Mouse (Mus musculus): Measurements from ENCODE around the gene Lfng. TPM values are rescaled to one million over a fixed set of nuclear protein-coding genes. Genes with fewer than 3 reads are reported as not detected.

The Lfng gene
- polyA plus RNA-seq, 1 experiment from 2014 or later: 11.4 TPM

GRCm38 (mm10) chr5:140634798-140635722, 27.9 kb downstream of the Lfng start:
- Histone ChIP-seq H3K27me3 (ENCODE audit: control insufficient read depth, insufficient read depth, low read length) (no peaks in the 10 kb centered on the region), H3K4me3 (ENCODE audit: low read depth, low read length) (no peak overlapping the region), H3K27ac (replicated peaks) (no peak overlapping the region), H3K4me2 (replicated peaks; ENCODE audit: low read depth) (no peak overlapping the region), H3K9ac (ENCODE audit: low read length) (no peak overlapping the region), H3K36me3 (ENCODE audit: control insufficient read depth, insufficient read depth, low read length) (peaks cover 19% of the 10 kb centered on the region), H3K9me3 (ENCODE audit: control insufficient read depth, low read length) (no peaks in the 10 kb centered on the region), H3K4me1 (replicated peaks; ENCODE audit: control insufficient read depth, insufficient read depth) (0 out of 2 replicates have a peak, but pooled peaks cover 3% of the 10 kb centered on the region)
- ATAC-seq (ENCODE audit: low FRiP score, low TSS enrichment) (no peak), DNase-seq (ENCODE audit: low spot score) (no peak)
- 93% methylated on average over 26 of the region's 26 CpGs for WGBS
- no peak for TF ChIP-seq CTCF (IDR thresholded peaks at IDR 0.05; ENCODE audit: low read depth)

GRCm38 (mm10) chr5:140636316-140637057, 29.4 kb downstream of the Lfng start:
- Histone ChIP-seq H3K27ac (replicated peaks) (no peak overlapping the region), H3K4me3 (ENCODE audit: low read depth, low read length) (no peak overlapping the region), H3K9ac (ENCODE audit: low read length) (no peak overlapping the region), H3K36me3 (ENCODE audit: control insufficient read depth, insufficient read depth, low read length) (peaks cover 19% of the 10 kb centered on the region), H3K9me3 (ENCODE audit: control insufficient read depth, low read length) (no peaks in the 10 kb centered on the region), H3K4me2 (replicated peaks; ENCODE audit: low read depth) (no peak overlapping the region), H3K4me1 (replicated peaks; ENCODE audit: control insufficient read depth, insufficient read depth) (0 out of 2 replicates have a peak, but pooled peaks cover 6% of the 10 kb centered on the region), H3K27me3 (ENCODE audit: control insufficient read depth, insufficient read depth, low read length) (no peaks in the 10 kb centered on the region)
- no peak for ATAC-seq (ENCODE audit: low FRiP score, low TSS enrichment)
- TF ChIP-seq EP300 (optimal IDR thresholded peaks at IDR 0.05): no peak
- TF ChIP-seq CTCF (IDR thresholded peaks at IDR 0.05; ENCODE audit: low read depth): peak; percentile 36
- DNase-seq (ENCODE audit: low spot score): no peak
- WGBS: 87% methylated on average over 7 of the region's 7 CpGs

- H3K4me2 ChIP-seq (replicated peaks; ENCODE audit: low read depth): no peak overlapping the region
- DNase-seq (ENCODE audit: low spot score) (no peak), ATAC-seq (ENCODE audit: low FRiP score, low TSS enrichment) (no peak)
- peaks cover 19% of the 10 kb centered on the region for H3K36me3 ChIP-seq (ENCODE audit: control insufficient read depth, insufficient read depth, low read length)
- no peak overlapping the region for H3K9ac ChIP-seq (ENCODE audit: low read length)
- no peaks in the 10 kb centered on the region for H3K9me3 ChIP-seq (ENCODE audit: control insufficient read depth, low read length)
- H3K27me3 ChIP-seq (ENCODE audit: control insufficient read depth, insufficient read depth, low read length): no peaks in the 10 kb centered on the region
- TF ChIP-seq CTCF (IDR thresholded peaks at IDR 0.05; ENCODE audit: low read depth) (no peak), EP300 (optimal IDR thresholded peaks at IDR 0.05) (no peak)
- 93% methylated on average over 6 of the region's 6 CpGs for WGBS
- H3K4me1 ChIP-seq (replicated peaks; ENCODE audit: control insufficient read depth, insufficient read depth): 0 out of 2 replicates have a peak, but pooled peaks cover 6% of the 10 kb centered on the region
- H3K4me3 ChIP-seq (ENCODE audit: low read depth, low read length): no peak overlapping the region
- H3K27ac ChIP-seq (replicated peaks): 0 out of 2 replicates have a peak overlapping the region, but pooled peaks have one; percentile 30
Observed at GRCm38 (mm10) chr5:140637058-140637410, 29.9 kb downstream of the Lfng start.

GRCm38 (mm10) chr5:140637989-140638388, 30.9 kb downstream of the Lfng start:
- Histone ChIP-seq H3K27me3 (ENCODE audit: control insufficient read depth, insufficient read depth, low read length) (no peaks in the 10 kb centered on the region), H3K9me3 (ENCODE audit: control insufficient read depth, low read length) (no peaks in the 10 kb centered on the region), H3K4me2 (replicated peaks; ENCODE audit: low read depth) (no peak overlapping the region), H3K4me3 (ENCODE audit: low read depth, low read length) (no peak overlapping the region), H3K36me3 (ENCODE audit: control insufficient read depth, insufficient read depth, low read length) (peaks cover 16% of the 10 kb centered on the region), H3K9ac (ENCODE audit: low read length) (no peak overlapping the region), H3K27ac (replicated peaks) (no peak overlapping the region), H3K4me1 (replicated peaks; ENCODE audit: control insufficient read depth, insufficient read depth) (0 out of 2 replicates have a peak, but pooled peaks cover 6% of the 10 kb centered on the region)
- WGBS: 87% methylated on average over 3 of the region's 3 CpGs
- DNase-seq (ENCODE audit: low spot score) (no peak), ATAC-seq (ENCODE audit: low FRiP score, low TSS enrichment) (no peak)
- TF ChIP-seq CTCF (IDR thresholded peaks at IDR 0.05; ENCODE audit: low read depth) (no peak), EP300 (optimal IDR thresholded peaks at IDR 0.05) (no peak)

- DNase-seq (ENCODE audit: low spot score) (no peak), ATAC-seq (ENCODE audit: low FRiP score, low TSS enrichment) (no peak)
- TF ChIP-seq EP300 (optimal IDR thresholded peaks at IDR 0.05): no peak
- no peak for TF ChIP-seq CTCF (IDR thresholded peaks at IDR 0.05; ENCODE audit: low read depth)
- H3K4me2 ChIP-seq (replicated peaks; ENCODE audit: low read depth): no peak overlapping the region
- H3K27ac ChIP-seq (replicated peaks): no peak overlapping the region
- H3K9me3 ChIP-seq (ENCODE audit: control insufficient read depth, low read length): no peaks in the 10 kb centered on the region
- no peak overlapping the region for H3K4me3 ChIP-seq (ENCODE audit: low read depth, low read length)
- no peaks in the 10 kb centered on the region for H3K27me3 ChIP-seq (ENCODE audit: control insufficient read depth, insufficient read depth, low read length)
- peaks cover 16% of the 10 kb centered on the region for H3K36me3 ChIP-seq (ENCODE audit: control insufficient read depth, insufficient read depth, low read length)
- WGBS: 85% methylated on average over 6 of the region's 6 CpGs
- 0 out of 2 replicates have a peak, but pooled peaks cover 6% of the 10 kb centered on the region for H3K4me1 ChIP-seq (replicated peaks; ENCODE audit: control insufficient read depth, insufficient read depth)
- no peak overlapping the region for H3K9ac ChIP-seq (ENCODE audit: low read length)
Observed at GRCm38 (mm10) chr5:140638484-140638883, 31.4 kb downstream of the Lfng start.
